Mouse (Mus musculus): ENCODE data around the gene Dlg4.

The Dlg4 gene

DNA sequence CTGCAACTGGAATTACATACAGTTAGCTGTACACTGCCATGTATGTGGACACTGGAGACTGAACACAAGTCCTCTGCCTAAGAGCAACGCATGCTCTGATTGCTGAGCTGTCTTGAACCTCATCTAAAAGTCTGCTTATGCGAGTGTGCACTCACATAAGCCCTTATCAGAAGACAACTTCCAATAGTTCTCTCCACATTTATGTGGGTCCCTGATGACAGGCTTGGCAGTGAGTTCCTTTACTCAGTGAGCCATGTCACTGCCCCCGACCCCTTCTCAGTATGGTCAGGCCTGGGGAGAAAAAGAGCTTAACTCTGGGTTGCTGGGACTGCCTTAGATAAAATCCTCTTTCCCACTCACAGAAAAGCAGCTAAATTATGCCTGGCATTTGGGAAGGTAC lies at the start of gene Dlg4:
Dlg4 (plus strand) TSS at position 274 of the 400 bp plus-strand sequence.
- no peak for DNase-seq (ENCODE audit: low spot score in 2 of 2)

DNA sequence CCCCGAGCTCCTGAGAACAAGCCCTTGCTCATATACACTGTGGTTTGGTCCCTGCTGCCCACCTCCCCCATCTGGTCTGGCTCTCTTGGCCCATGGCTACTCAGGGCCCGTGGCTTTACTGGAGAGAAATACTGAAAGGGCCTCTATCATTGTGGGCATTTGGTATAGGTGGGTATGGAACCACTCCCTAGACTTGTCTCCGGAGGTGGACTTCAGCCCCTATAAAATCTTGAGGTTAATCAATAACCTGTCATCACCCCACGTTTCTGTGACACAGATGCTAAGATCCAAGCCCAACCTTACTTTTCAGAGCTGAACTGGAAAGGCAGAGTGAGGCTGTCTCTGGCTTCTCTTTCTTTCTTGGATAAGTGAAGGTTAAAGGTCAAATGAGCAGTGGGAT lies 47.9 kb upstream of the Dlg4 start:
- DNase-seq (ENCODE audit: low spot score in 2 of 2) = no peak

DNA sequence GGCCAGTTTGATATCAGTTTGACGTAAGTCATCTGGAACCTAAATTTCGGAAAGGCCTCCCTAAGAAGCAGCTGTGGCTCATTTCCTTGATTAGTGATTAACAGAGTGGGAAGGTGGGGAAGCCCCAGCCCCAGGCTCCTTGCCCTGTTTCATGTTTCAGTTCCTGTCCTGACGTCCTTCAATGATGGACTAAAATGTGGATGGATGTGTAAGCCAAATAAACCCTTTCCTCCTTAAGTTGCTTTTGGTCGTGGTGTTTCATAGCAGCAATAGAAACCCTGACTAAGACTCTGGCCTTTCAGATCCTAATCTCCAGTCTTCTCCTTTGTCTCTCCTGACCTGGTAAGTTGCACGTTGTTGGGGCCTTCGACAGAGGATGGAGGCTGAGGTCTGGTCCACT lies 46.5 kb upstream of the Dlg4 start:
- DNase-seq (ENCODE audit: low spot score in 2 of 2) = no peak

DNA sequence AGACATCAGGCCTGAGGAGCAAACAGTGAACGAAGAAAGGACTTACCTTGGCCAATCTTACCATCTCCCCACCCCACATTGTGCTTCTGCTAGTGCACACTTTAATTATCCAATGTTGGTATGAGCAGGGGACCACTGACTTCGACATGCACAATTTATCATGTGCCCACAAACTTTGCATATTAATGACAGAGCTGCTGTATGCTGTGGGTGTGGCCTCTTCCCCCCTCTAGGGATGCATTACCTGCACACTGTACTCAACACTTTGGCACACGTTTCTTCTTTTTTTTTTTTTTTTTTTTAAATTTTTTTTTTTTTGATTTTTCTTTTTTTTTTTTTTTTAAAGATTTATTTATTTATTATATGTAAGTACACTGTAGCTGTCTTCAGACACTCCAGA lies 46.0 kb upstream of the Dlg4 start:
- DNase-seq (ENCODE audit: low spot score in 2 of 2) = no peak

GRCm38 (mm10) chr11:69974907-69975306 lies 41.8 kb upstream of the Dlg4 start:
- DNase-seq (ENCODE audit: low spot score in 2 of 2) = no peak

GRCm38 (mm10) chr11:69976271-69976670 lies 40.5 kb upstream of the Dlg4 start:
- DNase-seq (ENCODE audit: low spot score in 2 of 2) = no peak

DNA sequence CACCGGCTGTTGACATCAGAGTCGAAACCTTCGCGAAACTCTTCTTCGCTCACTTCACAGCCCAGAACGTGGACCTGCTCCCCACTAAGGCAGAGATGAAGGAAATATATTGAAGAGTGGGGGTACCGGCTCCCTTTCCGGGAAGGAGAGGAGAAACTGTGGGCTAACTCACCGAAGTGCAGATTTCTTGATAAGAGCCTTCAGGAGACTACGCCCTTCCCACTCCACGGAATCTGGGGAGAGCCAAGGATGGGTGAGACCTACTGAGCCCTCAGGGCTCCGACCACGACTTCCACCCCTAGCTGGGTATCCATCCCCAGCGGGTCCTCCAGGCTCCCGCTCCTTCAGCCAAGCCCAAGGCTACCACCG lies 36.9 kb upstream of the Dlg4 start:
- DNase-seq (ENCODE audit: low spot score in 2 of 2) = no peak

GRCm38 (mm10) chr11:69980196-69981140 lies 36.3 kb upstream of the Dlg4 start:
- DNase-seq (ENCODE audit: low spot score in 2 of 2) = peak; percentile 97 to 99

- no peak for DNase-seq (ENCODE audit: low spot score in 2 of 2)
Observed at GRCm38 (mm10) chr11:69981141-69981762, 35.5 kb upstream of the Dlg4 start, which contains the start of gene Ctdnep1. TSS of gene Ctdnep1 (plus strand) at chr11:69981156.

- DNase-seq (ENCODE audit: low spot score in 2 of 2) = no peak
Observed at GRCm38 (mm10) chr11:69982225-69982624, 34.5 kb upstream of the Dlg4 start, which contains the start of gene Elp5. TSS of gene Elp5 (minus strand) at chr11:69982517.

GRCm38 (mm10) chr11:69982877-69983276 lies 33.9 kb upstream of the Dlg4 start:
- no peak for DNase-seq (ENCODE audit: low spot score in 2 of 2)

DNA sequence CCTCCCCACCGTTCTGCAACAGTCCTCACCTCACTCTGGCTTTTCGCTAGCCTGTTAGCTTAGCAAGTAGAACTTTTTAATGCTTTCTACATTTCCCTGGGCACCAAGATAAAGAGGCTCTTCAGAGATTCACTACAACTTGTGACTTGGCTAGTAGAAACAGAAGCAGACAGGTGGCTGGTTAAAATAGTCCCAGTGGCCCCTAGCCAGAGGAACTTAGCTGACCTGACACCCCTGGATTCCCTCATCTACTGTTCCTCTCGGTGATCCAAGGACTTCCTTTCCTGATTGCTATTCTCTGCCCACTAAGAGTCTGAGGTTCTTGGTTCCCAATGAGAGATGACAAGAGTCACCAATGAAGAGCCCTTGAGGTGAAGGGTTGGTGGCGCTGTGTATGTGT lies 33.4 kb upstream of the Dlg4 start:
- no peak for DNase-seq (ENCODE audit: low spot score in 2 of 2)

DNA sequence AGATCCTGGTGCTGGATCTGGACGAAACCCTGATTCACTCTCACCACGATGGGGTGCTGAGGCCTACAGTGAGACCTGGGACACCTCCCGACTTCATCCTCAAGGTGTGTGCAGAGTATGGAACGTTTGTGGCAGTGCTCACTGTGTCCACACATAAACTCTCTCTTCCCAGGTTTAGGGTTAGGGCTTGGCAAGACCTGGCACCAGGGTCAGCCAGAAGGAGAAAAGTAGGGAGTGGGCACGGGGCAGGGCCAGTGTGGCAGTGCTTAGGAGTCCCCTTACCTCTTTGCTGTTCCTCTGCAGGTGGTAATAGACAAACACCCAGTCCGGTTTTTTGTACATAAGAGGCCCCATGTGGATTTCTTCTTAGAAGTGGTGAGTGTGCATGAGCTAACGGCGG lies 32.3 kb upstream of the Dlg4 start:
- DNase-seq (ENCODE audit: low spot score in 2 of 2) = no peak

- DNase-seq (ENCODE audit: low spot score in 2 of 2) = no peak
Observed at GRCm38 (mm10) chr11:69989949-69990348, 26.8 kb upstream of the Dlg4 start.

GRCm38 (mm10) chr11:69990850-69991691 lies 25.7 kb upstream of the Dlg4 start, which contains the start of gene Gabarap:
TSS of gene Gabarap (plus strand) at chr11:69991143.
- DNase-seq (ENCODE audit: low spot score in 2 of 2) = peak; percentile 92 to 95

DNA sequence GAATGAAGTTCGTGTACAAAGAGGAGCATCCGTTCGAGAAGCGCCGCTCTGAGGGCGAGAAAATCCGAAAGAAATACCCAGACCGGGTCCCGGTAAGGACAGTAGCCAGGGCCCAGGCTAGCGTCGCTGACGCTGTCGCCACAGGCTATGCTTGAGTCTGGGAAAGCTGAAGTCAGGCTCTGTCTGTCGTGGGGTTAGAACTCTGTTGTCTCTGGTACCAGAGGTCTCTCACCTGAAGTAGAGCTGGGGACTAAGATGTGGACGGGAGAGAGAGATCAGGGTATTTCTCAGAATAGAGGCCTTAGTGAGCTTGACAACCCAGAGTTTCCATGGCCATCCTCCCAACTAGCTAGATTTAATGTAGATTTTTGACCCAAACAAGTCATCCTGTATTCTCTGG lies 25.0 kb upstream of the Dlg4 start:
- no peak for DNase-seq (ENCODE audit: low spot score in 2 of 2)

GRCm38 (mm10) chr11:69992396-69992795 lies 24.3 kb upstream of the Dlg4 start:
- DNase-seq (ENCODE audit: low spot score in 2 of 2) = no peak

DNA sequence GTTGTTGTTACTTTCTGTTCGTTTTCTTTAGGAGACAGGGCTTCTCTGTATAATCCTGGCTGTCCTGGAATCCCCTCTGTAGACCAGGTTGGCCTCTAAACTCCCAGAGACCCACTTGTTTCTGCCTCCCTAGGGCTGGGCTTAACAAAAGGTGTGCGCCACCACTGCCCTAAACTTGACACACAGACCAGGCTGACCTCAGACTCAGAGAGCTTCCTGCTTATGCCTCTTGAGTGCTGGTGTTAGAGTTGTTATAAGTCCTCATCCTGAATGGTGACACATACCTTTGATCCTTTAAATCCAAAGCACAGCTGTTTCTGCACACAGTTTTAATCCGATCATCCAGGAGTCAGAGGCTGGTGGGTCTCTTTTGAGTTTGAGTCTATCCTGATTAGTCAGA lies 23.8 kb upstream of the Dlg4 start:
- DNase-seq (ENCODE audit: low spot score in 2 of 2) = no peak

DNA sequence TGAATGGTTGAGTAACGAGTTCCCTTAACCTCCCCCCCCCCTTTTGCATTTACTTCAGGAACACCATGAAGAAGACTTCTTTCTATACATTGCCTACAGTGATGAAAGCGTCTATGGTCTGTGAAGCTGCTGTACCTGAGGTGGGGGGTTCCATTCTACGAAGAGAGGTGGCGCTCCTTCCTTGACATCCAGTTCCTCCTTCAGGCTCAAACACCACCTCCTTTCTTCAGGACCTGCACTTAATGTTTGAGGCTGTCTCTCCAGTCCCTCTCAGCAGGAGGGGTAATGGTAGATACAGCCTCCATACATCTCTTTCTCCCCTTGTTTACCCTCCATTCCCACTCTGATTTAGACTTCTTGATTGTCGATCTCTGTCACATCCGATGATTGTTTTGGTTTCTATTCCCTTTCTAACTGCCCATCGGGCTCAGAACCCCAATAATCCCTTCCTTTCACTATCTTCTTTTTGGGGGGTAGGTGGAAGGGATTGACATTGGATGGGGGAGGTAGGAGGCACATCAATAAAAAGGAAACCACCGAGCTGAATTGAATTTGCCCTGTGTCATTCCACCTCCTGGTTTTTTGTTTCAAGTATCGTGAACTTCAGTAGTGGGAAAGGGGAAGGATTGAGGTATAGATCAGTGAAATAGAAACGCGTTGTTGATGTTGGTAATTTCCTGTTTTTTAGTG lies 22.2 kb upstream of the Dlg4 start:
- no peak for DNase-seq (ENCODE audit: low spot score in 2 of 2)

GRCm38 (mm10) chr11:69995391-69995960 lies 21.3 kb upstream of the Dlg4 start, which contains the start of gene Phf23:
TSS of gene Phf23 (plus strand) at chr11:69995777.
- DNase-seq (ENCODE audit: low spot score in 2 of 2) = peak; percentile 88 to 95
